Mouse (Mus musculus): Measurements from ENCODE around the gene Capn3.

DNA sequence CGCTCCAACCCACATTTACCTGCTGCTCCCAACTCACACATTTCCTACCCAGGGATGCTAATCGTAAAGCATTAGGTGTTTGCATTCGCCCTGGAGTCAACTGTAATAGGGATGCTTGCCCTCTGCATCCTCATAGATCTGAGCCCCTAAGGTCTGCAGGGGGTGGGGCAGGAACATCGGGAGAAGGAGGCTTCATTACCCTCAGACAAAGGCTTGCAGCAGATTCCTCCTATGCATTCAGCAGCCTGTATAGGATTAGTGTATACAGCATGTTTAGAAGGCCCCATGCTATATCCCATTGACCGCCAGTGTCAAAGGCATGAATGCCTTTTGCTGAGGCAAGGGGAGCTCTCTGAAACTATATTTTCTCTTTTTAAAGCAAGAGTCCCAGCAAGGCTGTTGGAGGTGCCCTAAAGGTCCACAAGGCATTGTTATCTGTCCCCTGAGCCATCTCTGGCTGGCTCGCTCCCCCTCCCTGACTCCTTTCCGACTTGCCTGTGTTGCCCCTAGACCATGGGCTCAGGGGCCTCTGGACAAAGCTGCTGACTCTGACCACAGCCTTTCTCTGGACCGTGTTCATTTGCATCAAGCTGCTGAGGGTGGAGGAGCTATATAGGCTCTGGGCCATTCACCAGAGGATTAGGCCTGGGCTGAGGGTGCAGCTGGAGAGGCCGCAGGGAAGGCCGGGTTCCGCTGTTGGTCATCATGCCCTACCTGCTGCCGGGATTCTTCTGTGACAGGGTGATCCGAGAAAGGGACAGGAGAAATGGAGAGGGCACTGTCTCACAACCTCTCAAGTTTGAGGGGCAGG, 20.7 kb downstream of the Capn3 start:
- TF ChIP-seq CTCF (IDR thresholded peaks at IDR 0.05; ENCODE audit: low read depth, low read length) = no peak
- TF ChIP-seq POLR2A (IDR thresholded peaks at IDR 0.05; ENCODE audit: borderline replicate concordance, low read depth, low read length) = no peak

All from bone marrow macrophage, adult 2 months (primary cell).